Mouse (Mus musculus): ENCODE measurements around the gene Gimap3. TPM values are rescaled to one million over a fixed set of nuclear protein-coding genes. Genes with fewer than 3 reads are reported as not detected.

The Gimap3 gene
- polyA plus RNA-seq, 1 experiment from 2014 or later = not detected

DNA sequence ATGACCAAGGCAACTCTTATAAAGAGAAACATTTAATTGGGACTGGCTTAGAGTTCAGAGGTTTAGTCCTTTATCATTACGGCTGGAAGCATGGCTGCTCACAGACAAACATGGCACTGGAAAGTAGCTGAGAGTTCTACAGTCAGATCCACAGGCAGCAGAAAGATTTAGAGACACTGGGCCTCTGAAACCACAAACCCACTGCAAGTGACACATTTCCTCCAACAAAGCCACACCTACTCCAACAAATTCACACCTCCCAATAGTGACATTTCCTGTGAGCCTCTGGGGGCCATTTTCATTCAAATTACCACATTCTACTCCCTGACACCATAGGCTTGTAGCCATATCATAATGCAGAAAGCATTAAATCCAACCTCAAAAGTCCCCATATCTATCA lies 31.2 kb upstream of the Gimap3 start:
- H3K9me3 ChIP-seq (ENCODE audit: control insufficient read depth, low read length) = 0 out of 2 replicates have a peak, but pooled peaks cover 5% of the 10 kb centered on the region
- no peaks in the 10 kb centered on the region for H3K27me3 ChIP-seq (ENCODE audit: control insufficient read depth, insufficient read depth, low read length)
- no peak overlapping the region for H3K27ac ChIP-seq (replicated peaks in 1 of 2; ENCODE audit: control insufficient read depth in 1 of 2, insufficient read depth in 1 of 2, low read depth in 2 of 2, low read length in 2 of 2)
- no peaks in the 10 kb centered on the region for H3K4me1 ChIP-seq (ENCODE audit: control insufficient read depth in 2 of 2, insufficient read depth in 2 of 2, low read length in 2 of 2)
- no peak overlapping the region for H3K4me3 ChIP-seq (ENCODE audit: control insufficient read depth in 1 of 2, insufficient read depth in 1 of 2, low read depth in 1 of 2, low read length in 2 of 2)
- no peak overlapping the region for H3K9ac ChIP-seq (ENCODE audit: low read length)
- 76% methylated on average over 1 of the region's 1 CpGs for WGBS
- no peak for ATAC-seq (ENCODE audit: insufficient number of reproducible peaks, insufficient read depth, low FRiP score, low read depth)
- no peak overlapping the region for H3K4me2 ChIP-seq (ENCODE audit: low read length)
- no peaks in the 10 kb centered on the region for H3K36me3 ChIP-seq (ENCODE audit: control insufficient read depth, insufficient read depth, low read length)

DNA sequence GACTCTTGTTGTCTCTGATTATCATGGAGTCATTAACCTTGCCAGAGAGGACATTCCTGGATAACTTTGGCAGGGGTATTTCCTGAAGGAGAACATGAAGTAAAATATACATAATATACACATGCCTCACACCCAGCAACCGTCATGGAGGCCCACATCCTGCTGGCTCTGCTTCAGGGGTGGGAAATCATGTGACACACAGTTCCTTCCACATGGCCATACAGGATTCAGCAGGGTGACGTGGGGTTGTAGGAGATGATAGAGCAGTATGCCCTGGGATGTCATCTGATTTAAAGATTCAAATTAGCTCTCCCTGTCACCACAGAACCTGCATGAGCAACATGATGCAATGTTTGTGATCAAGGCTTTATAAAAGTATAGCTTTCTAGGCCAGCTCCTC lies 17.2 kb upstream of the Gimap3 start:
- Histone ChIP-seq H3K4me3 (ENCODE audit: control insufficient read depth in 1 of 2, insufficient read depth in 1 of 2, low read depth in 1 of 2, low read length in 2 of 2) (no peak overlapping the region), H3K27ac (replicated peaks in 1 of 2; ENCODE audit: control insufficient read depth in 1 of 2, insufficient read depth in 1 of 2, low read depth in 2 of 2, low read length in 2 of 2) (no peak overlapping the region), H3K27me3 (ENCODE audit: control insufficient read depth, insufficient read depth, low read length) (no peaks in the 10 kb centered on the region), H3K9me3 (ENCODE audit: control insufficient read depth, low read length) (no peaks in the 10 kb centered on the region), H3K4me2 (ENCODE audit: low read length) (no peak overlapping the region), H3K9ac (ENCODE audit: low read length) (no peak overlapping the region), H3K36me3 (ENCODE audit: control insufficient read depth, insufficient read depth, low read length) (no peaks in the 10 kb centered on the region), H3K4me1 (ENCODE audit: control insufficient read depth in 2 of 2, insufficient read depth in 2 of 2, low read length in 2 of 2) (no peaks in the 10 kb centered on the region)
- 66% methylated on average over 2 of the region's 2 CpGs for WGBS
- no peak for ATAC-seq (ENCODE audit: insufficient number of reproducible peaks, insufficient read depth, low FRiP score, low read depth)

DNA sequence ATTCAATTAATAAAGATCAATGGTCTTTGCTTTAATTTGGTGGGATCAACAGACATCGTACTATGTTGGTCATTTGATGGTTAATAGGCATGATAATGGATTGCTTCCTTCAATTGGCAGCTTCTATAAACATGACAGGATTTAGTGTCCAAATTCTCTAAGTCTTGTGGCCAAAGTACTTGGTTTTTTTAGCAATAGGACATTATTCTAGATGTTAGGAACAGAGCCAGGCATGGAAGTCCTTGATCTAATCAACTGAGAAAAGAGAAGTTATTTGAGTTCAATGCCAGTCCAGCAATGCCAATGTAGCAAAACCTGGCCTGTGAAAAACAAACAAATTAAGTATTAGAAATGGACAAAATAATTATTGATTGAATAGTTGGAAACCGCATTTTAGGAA lies 14.9 kb upstream of the Gimap3 start:
- Histone ChIP-seq H3K4me1 (ENCODE audit: control insufficient read depth in 2 of 2, insufficient read depth in 2 of 2, low read length in 2 of 2) (no peaks in the 10 kb centered on the region), H3K9me3 (ENCODE audit: control insufficient read depth, low read length) (no peaks in the 10 kb centered on the region), H3K9ac (ENCODE audit: low read length) (no peak overlapping the region), H3K27me3 (ENCODE audit: control insufficient read depth, insufficient read depth, low read length) (no peaks in the 10 kb centered on the region), H3K4me2 (ENCODE audit: low read length) (no peak overlapping the region), H3K36me3 (ENCODE audit: control insufficient read depth, insufficient read depth, low read length) (no peaks in the 10 kb centered on the region), H3K27ac (replicated peaks in 1 of 2; ENCODE audit: control insufficient read depth in 1 of 2, insufficient read depth in 1 of 2, low read depth in 2 of 2, low read length in 2 of 2) (no peak overlapping the region), H3K4me3 (ENCODE audit: control insufficient read depth in 1 of 2, insufficient read depth in 1 of 2, low read depth in 1 of 2, low read length in 2 of 2) (no peak overlapping the region)
- no peak for ATAC-seq (ENCODE audit: insufficient number of reproducible peaks, insufficient read depth, low FRiP score, low read depth)
- 84% methylated on average over 2 of the region's 2 CpGs for WGBS

DNA sequence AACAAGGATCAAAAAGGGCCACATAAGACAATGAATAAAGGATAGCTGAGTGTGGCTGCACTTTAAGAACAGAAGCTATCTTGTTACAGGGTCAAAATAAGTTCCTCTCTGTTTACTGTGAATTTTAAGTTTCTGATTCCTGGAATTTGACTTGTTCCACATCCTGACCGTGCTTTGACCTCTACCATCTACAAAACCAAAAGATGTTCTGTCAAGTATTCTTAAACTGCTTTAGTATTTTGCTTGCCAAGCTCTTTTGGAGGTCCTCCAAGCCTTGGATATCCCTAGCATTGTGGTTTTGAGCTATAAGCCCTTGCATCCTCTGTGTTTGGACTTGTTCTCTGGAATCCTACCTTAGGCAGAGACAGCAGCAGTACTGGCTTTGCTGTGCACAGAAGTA lies 14.5 kb upstream of the Gimap3 start:
- no peak overlapping the region for H3K9ac ChIP-seq (ENCODE audit: low read length)
- H3K9me3 ChIP-seq (ENCODE audit: control insufficient read depth, low read length) = no peaks in the 10 kb centered on the region
- H3K27me3 ChIP-seq (ENCODE audit: control insufficient read depth, insufficient read depth, low read length) = no peaks in the 10 kb centered on the region
- no peak for ATAC-seq (ENCODE audit: insufficient number of reproducible peaks, insufficient read depth, low FRiP score, low read depth)
- H3K4me2 ChIP-seq (ENCODE audit: low read length) = no peak overlapping the region
- no peaks in the 10 kb centered on the region for H3K4me1 ChIP-seq (ENCODE audit: control insufficient read depth in 2 of 2, insufficient read depth in 2 of 2, low read length in 2 of 2)
- 59% methylated on average over 1 of the region's 1 CpGs for WGBS
- H3K36me3 ChIP-seq (ENCODE audit: control insufficient read depth, insufficient read depth, low read length) = no peaks in the 10 kb centered on the region
- no peak overlapping the region for H3K27ac ChIP-seq (replicated peaks in 1 of 2; ENCODE audit: control insufficient read depth in 1 of 2, insufficient read depth in 1 of 2, low read depth in 2 of 2, low read length in 2 of 2)
- H3K4me3 ChIP-seq (ENCODE audit: control insufficient read depth in 1 of 2, insufficient read depth in 1 of 2, low read depth in 1 of 2, low read length in 2 of 2) = no peak overlapping the region

DNA sequence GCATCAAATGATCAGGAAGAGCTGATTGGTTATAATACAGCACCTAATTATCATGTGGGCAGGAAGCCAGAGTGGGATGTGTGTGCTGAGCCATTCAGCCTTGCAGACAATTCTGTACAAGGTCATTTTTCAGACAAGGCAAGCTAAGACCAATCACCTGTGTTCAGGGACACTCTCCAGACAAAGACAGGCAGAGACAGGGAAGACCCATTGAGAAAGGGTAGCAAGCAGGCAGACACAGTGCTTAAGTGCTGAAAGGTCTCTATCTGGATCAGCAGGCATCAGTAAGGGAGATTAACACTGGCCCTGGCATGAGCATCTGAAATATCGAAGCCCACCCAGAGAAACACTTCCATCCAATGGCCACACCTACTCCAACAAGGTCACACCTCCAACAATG lies 13.8 kb upstream of the Gimap3 start:
- Histone ChIP-seq H3K4me2 (ENCODE audit: low read length) (no peak overlapping the region), H3K4me1 (ENCODE audit: control insufficient read depth in 2 of 2, insufficient read depth in 2 of 2, low read length in 2 of 2) (no peaks in the 10 kb centered on the region), H3K36me3 (ENCODE audit: control insufficient read depth, insufficient read depth, low read length) (no peaks in the 10 kb centered on the region), H3K27ac (replicated peaks in 1 of 2; ENCODE audit: control insufficient read depth in 1 of 2, insufficient read depth in 1 of 2, low read depth in 2 of 2, low read length in 2 of 2) (no peak overlapping the region), H3K27me3 (ENCODE audit: control insufficient read depth, insufficient read depth, low read length) (no peaks in the 10 kb centered on the region), H3K9ac (ENCODE audit: low read length) (no peak overlapping the region), H3K4me3 (ENCODE audit: control insufficient read depth in 1 of 2, insufficient read depth in 1 of 2, low read depth in 1 of 2, low read length in 2 of 2) (no peak overlapping the region), H3K9me3 (ENCODE audit: control insufficient read depth, low read length) (no peaks in the 10 kb centered on the region)
- no peak for ATAC-seq (ENCODE audit: insufficient number of reproducible peaks, insufficient read depth, low FRiP score, low read depth)
- 74% methylated on average over 1 of the region's 1 CpGs for WGBS

DNA sequence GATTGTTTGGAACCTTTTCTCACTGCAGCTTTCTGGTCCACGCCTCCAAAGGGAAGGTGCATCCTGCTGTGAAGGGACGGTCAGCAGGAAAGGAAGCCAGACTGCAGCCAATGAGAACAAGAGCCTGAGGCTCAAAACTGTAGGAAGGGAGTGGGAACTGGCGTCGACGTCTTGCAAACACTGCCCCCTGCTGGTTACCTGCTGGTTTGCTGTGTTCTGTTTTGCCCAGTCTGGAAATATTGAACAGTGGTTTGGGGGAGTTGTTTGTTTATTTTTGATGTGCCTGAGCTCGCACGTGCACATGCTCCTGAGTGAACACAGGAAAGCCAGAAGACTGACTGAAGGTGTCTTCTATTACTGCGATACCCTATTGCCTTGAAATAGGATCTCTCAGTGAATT lies 1.4 kb upstream of the Gimap3 start:
- Histone ChIP-seq H3K27ac (replicated peaks in 1 of 2; ENCODE audit: control insufficient read depth in 1 of 2, insufficient read depth in 1 of 2, low read depth in 2 of 2, low read length in 2 of 2) (no peak overlapping the region), H3K4me3 (ENCODE audit: control insufficient read depth in 1 of 2, insufficient read depth in 1 of 2, low read depth in 1 of 2, low read length in 2 of 2) (no peak overlapping the region), H3K36me3 (ENCODE audit: control insufficient read depth, insufficient read depth, low read length) (no peaks in the 10 kb centered on the region), H3K4me2 (ENCODE audit: low read length) (no peak overlapping the region), H3K9ac (ENCODE audit: low read length) (no peak overlapping the region), H3K9me3 (ENCODE audit: control insufficient read depth, low read length) (no peaks in the 10 kb centered on the region), H3K27me3 (ENCODE audit: control insufficient read depth, insufficient read depth, low read length) (no peaks in the 10 kb centered on the region), H3K4me1 (ENCODE audit: control insufficient read depth in 2 of 2, insufficient read depth in 2 of 2, low read length in 2 of 2) (no peaks in the 10 kb centered on the region)
- 9% methylated on average over 8 of the region's 8 CpGs for WGBS
- ATAC-seq (ENCODE audit: insufficient number of reproducible peaks, insufficient read depth, low FRiP score, low read depth) = no peak; the same call in 1 of the 2 replicates

DNA sequence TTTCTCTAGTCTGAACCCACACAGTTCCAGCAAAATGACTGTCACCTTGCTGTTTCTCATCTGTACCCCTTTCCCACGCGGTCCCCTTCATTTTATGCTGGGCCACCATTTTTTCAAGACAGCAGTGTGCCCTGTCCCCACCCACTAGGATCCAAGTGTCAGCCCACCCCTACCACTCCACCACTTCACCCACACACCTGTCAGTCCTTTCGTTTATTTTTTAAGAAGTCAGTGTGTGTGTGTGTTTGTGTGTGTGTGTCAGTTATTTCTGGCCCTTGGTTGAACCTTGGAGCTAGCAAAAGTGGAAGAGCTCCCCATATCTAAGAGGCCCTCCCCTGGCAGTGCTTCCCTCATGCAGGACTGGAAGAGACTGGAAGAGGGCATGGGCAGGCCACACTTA lies 1.7 kb downstream of the Gimap3 start:
- ATAC-seq (ENCODE audit: insufficient number of reproducible peaks, insufficient read depth, low FRiP score, low read depth) = no peak
- H3K4me3 ChIP-seq (ENCODE audit: control insufficient read depth in 1 of 2, insufficient read depth in 1 of 2, low read depth in 1 of 2, low read length in 2 of 2) = no peak overlapping the region
- H3K27me3 ChIP-seq (ENCODE audit: control insufficient read depth, insufficient read depth, low read length) = no peaks in the 10 kb centered on the region
- no peaks in the 10 kb centered on the region for H3K4me1 ChIP-seq (ENCODE audit: control insufficient read depth in 2 of 2, insufficient read depth in 2 of 2, low read length in 2 of 2)
- no peaks in the 10 kb centered on the region for H3K9me3 ChIP-seq (ENCODE audit: control insufficient read depth, low read length)
- H3K27ac ChIP-seq (replicated peaks in 1 of 2; ENCODE audit: control insufficient read depth in 1 of 2, insufficient read depth in 1 of 2, low read depth in 2 of 2, low read length in 2 of 2) = no peak overlapping the region
- no peak overlapping the region for H3K9ac ChIP-seq (ENCODE audit: low read length)
- 74% methylated on average over 3 of the region's 3 CpGs for WGBS
- H3K4me2 ChIP-seq (ENCODE audit: low read length) = no peak overlapping the region
- no peaks in the 10 kb centered on the region for H3K36me3 ChIP-seq (ENCODE audit: control insufficient read depth, insufficient read depth, low read length)

DNA sequence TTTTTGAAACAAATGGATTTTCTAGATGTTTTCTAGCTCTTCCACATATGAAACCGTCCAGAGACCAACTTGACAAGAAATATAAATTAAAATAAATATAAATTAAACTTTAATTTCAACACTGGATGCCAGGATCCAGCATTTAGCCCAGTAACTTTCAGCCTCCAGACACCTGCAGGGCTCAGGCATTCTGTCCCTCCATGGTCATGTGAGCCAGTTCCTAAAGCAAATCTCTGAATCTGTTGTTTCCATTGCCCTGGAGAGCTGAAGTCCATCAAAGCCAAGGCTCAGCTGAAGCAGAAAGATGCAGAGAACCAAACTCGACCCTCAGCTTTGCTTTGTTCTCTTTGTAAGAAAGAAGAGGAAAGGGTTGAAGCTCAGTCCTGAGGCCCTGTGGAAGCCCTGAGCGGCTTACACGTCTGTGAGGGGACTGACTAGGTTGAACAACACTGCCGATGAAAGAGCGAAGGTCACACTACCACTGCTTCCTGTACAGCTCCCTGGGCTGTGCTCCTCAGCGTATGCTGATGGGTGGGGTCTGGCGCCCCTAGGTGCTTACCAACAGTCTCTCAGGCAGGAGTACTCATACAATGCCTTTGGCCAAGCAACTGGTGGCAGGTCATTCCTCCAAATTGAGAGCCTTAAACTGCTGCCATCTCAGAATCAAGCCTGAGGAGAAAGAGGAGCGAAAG lies 2.3 kb downstream of the Gimap3 start:
- H3K4me1 ChIP-seq (ENCODE audit: control insufficient read depth in 2 of 2, insufficient read depth in 2 of 2, low read length in 2 of 2) = no peaks in the 10 kb centered on the region
- no peak overlapping the region for H3K4me3 ChIP-seq (ENCODE audit: control insufficient read depth in 1 of 2, insufficient read depth in 1 of 2, low read depth in 1 of 2, low read length in 2 of 2)
- H3K27me3 ChIP-seq (ENCODE audit: control insufficient read depth, insufficient read depth, low read length) = no peaks in the 10 kb centered on the region
- ATAC-seq (ENCODE audit: insufficient number of reproducible peaks, insufficient read depth, low FRiP score, low read depth) = no peak
- no peaks in the 10 kb centered on the region for H3K36me3 ChIP-seq (ENCODE audit: control insufficient read depth, insufficient read depth, low read length)
- WGBS = 75% methylated on average over 9 of the region's 9 CpGs
- H3K9me3 ChIP-seq (ENCODE audit: control insufficient read depth, low read length) = no peaks in the 10 kb centered on the region
- no peak overlapping the region for H3K9ac ChIP-seq (ENCODE audit: low read length)
- H3K27ac ChIP-seq (replicated peaks in 1 of 2; ENCODE audit: control insufficient read depth in 1 of 2, insufficient read depth in 1 of 2, low read depth in 2 of 2, low read length in 2 of 2) = no peak overlapping the region
- H3K4me2 ChIP-seq (ENCODE audit: low read length) = no peak overlapping the region
